Mouse (Mus musculus): ENCODE data around the gene Smad3.

DNA sequence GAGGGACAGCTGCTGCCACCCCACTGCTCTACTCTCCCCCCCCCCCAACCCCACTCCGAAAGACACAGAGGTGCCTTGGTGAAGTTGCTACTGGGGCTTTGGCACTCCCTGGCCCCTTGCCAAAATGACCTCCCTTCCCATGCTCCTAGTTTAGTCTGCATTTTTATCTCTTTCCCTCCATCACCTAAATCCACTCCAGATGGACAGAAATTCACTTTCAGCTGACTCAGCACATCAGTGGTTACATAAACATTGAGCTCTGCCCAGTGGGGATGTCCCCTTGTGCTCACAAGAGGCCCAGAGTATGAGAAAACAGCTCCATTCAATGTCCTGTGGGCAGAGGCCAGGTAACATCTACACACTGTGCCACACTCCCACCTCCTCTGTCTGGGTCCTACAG, 102.7 kb downstream of the Smad3 start:
- no peak for TF ChIP-seq POLR2A (IDR thresholded peaks at IDR 0.05; ENCODE audit: insufficient read depth, low read depth, low read length)
- TF ChIP-seq EP300 (IDR thresholded peaks at IDR 0.05; ENCODE audit: insufficient read depth, low read depth, low read length), result no peak

Data from heart, adult 2 months (tissue).